Mouse (Mus musculus) mesoderm, embryonic 11.5 days (tissue): ENCODE results near the gene Mrps35.

ENCODE experiments used
- DNase-seq: peaks from one replicate; pipeline ENCODE4 v3.0.0-alpha.2; 2012; ENCODE audit warnings: low read depth, low spot score

The Mrps35 gene

GRCm38 (mm10) chr6:147087736-147088135, 45.2 kb downstream of the Mrps35 start:
- no peak for DNase-seq

- no peak for DNase-seq
These were observed 46.0 kb downstream of the Mrps35 start for GRCm38 (mm10) chr6:147088517-147088916.

- no peak for DNase-seq
These were observed 47.6 kb downstream of the Mrps35 start for GRCm38 (mm10) chr6:147090191-147090590.

GRCm38 (mm10) chr6:147091136-147092120, 48.9 kb downstream of the Mrps35 start, which contains the start of gene Klhl42:
Gene Klhl42, plus strand, starts transcription at chr6:147091379.
- peak; percentile 63 for DNase-seq

- DNase-seq: no peak
These were observed 49.6 kb downstream of the Mrps35 start for GRCm38 (mm10) chr6:147092136-147092535.

GRCm38 (mm10) chr6:147094771-147095170, 52.2 kb downstream of the Mrps35 start:
- DNase-seq: no peak

- DNase-seq: no peak
These were observed 53.5 kb downstream of the Mrps35 start for GRCm38 (mm10) chr6:147096109-147096508.

- no peak for DNase-seq
These were observed 54.4 kb downstream of the Mrps35 start for GRCm38 (mm10) chr6:147096934-147097333.

GRCm38 (mm10) chr6:147097346-147097929, 54.9 kb downstream of the Mrps35 start:
- no peak for DNase-seq

- DNase-seq: no peak
These were observed 57.1 kb downstream of the Mrps35 start for GRCm38 (mm10) chr6:147099458-147100277.

GRCm38 (mm10) chr6:147102293-147102692, 59.7 kb downstream of the Mrps35 start:
- DNase-seq: no peak

GRCm38 (mm10) chr6:147105529-147105928, 63.0 kb downstream of the Mrps35 start:
- DNase-seq: no peak

GRCm38 (mm10) chr6:147106716-147107115, 64.2 kb downstream of the Mrps35 start:
- no peak for DNase-seq

GRCm38 (mm10) chr6:147109283-147109682, 66.7 kb downstream of the Mrps35 start:
- no peak for DNase-seq

GRCm38 (mm10) chr6:147116579-147116978, 74.0 kb downstream of the Mrps35 start:
- peak; percentile 88 for DNase-seq

GRCm38 (mm10) chr6:147117764-147118163, 75.2 kb downstream of the Mrps35 start:
- no peak for DNase-seq

GRCm38 (mm10) chr6:147118190-147118589, 75.6 kb downstream of the Mrps35 start:
- no peak for DNase-seq

GRCm38 (mm10) chr6:147121320-147121719, 78.8 kb downstream of the Mrps35 start:
- no peak for DNase-seq
